Mouse (Mus musculus) CH12.LX (cell line): ENCODE results near the gene Fus. TPM values are rescaled to one million over a fixed set of nuclear protein-coding genes. Genes with fewer than 3 reads are reported as not detected.
A peak's percentile ranks its signal among the peaks of the same experiment; 100 is the strongest.

Experiments used
- DNase-seq: peaks from one replicate; pipeline ENCODE4 v3.0.0-alpha.2; 2013; ENCODE audit errors: extremely low read depth
- H3K27ac ChIP-seq: 2 replicates; pipeline ENCODE4 v1.5.1; 2012; ENCODE audit warnings: low read depth, mild to moderate bottlenecking, control low read depth, moderate library complexity; ENCODE audit not compliant: insufficient read depth
- H3K27me3 ChIP-seq: replicated peaks from 2 replicates; pipeline ENCODE3; 2012; ENCODE audit warnings: inconsistent platforms
- H3K36me3 ChIP-seq, 2 experiments: replicated peaks in 1 of 2; 2 replicates each; pipeline versions ENCODE3 to v1.6.1; 2012; ENCODE audit warnings: inconsistent platforms in 1 of 2, low read length in 1 of 2, mild to moderate bottlenecking in 1 of 2, mixed read lengths in 1 of 2, moderate library complexity in 1 of 2; ENCODE audit not compliant: control insufficient read depth in 1 of 2, insufficient read depth in 1 of 2
- H3K4me1 ChIP-seq, 2 experiments: 2 replicates each; pipeline ENCODE4 v1.6.1; 2012; ENCODE audit warnings: inconsistent platforms in 1 of 2, moderate library complexity in 1 of 2; ENCODE audit not compliant: insufficient read depth in 2 of 2, control insufficient read depth in 1 of 2
- H3K4me2 ChIP-seq: 2 replicates; pipeline ENCODE4 v1.6.1; 2012; ENCODE audit warnings: low read depth, mild to moderate bottlenecking, control low read depth; ENCODE audit not compliant: poor library complexity, insufficient read depth, severe bottlenecking
- H3K4me3 ChIP-seq, 3 experiments: fragments of 150-350 bp in 1 of 3; sonication (generic) in 1 of 3; replicated peaks in 1 of 3; 2 replicates each; pipeline versions ENCODE3 to v1.5.1; 2011 to 2012; ENCODE audit warnings: low read depth in 2 of 3, low read length in 2 of 3, mild to moderate bottlenecking in 2 of 3, moderate library complexity in 2 of 3, control low read depth in 1 of 3, improper control_type of control experiment in 1 of 3, inconsistent platforms in 1 of 3, mixed read lengths in 1 of 3; ENCODE audit not compliant: poor library complexity in 1 of 3
- H3K79me2 ChIP-seq: replicated peaks from 2 replicates; pipeline ENCODE4 v1.6.1; 2012; ENCODE audit warnings: mild to moderate bottlenecking, moderate library complexity; ENCODE audit not compliant: control insufficient read depth, poor library complexity, insufficient read depth, severe bottlenecking; ENCODE audit errors: extremely low read depth
- H3K9ac ChIP-seq: 2 replicates; pipeline ENCODE4 v1.6.1; 2012; ENCODE audit warnings: low read depth, mild to moderate bottlenecking, control low read depth, moderate library complexity; ENCODE audit not compliant: insufficient read depth
- H3K9me3 ChIP-seq: replicated peaks from 2 replicates; pipeline ENCODE3; 2012; ENCODE audit warnings: low read length, inconsistent platforms, mixed read lengths
- BHLHE40 ChIP-seq: IDR thresholded peaks from 2 replicates; pipeline ENCODE4 v1.6.1; 2011; ENCODE audit warnings: mild to moderate bottlenecking, low read depth, low read length, improper control_type of control experiment
- CHD1 ChIP-seq: IDR thresholded peaks from 2 replicates; pipeline ENCODE4 v1.6.1; 2012; ENCODE audit warnings: low read depth, low read length, improper control_type of control experiment, inconsistent platforms
- CTCF ChIP-seq, 2 experiments: IDR thresholded peaks in 1 of 2; conservative IDR thresholded peaks in 1 of 2; 2 replicates each; pipeline ENCODE4 v1.5.1; 2011 to 2012; ENCODE audit warnings: low read depth in 2 of 2, low read length in 2 of 2, improper control_type of control experiment in 1 of 2, inconsistent platforms in 1 of 2, mild to moderate bottlenecking in 1 of 2, moderate library complexity in 1 of 2
- EP300 ChIP-seq: IDR thresholded peaks from 2 replicates; pipeline ENCODE4 v1.6.1; 2011; ENCODE audit warnings: low read length, improper control_type of control experiment
- GABPA ChIP-seq: IDR thresholded peaks from 2 replicates; pipeline ENCODE4 v1.6.1; 2012; ENCODE audit warnings: low read depth, low read length, improper control_type of control experiment, inconsistent platforms; ENCODE audit not compliant: insufficient replicate concordance
- JUND ChIP-seq: conservative IDR thresholded peaks from 2 replicates; pipeline ENCODE4 v1.6.1; 2011; ENCODE audit warnings: low read depth, low read length, improper control_type of control experiment
- MAX ChIP-seq: IDR thresholded peaks from 2 replicates; pipeline ENCODE4 v1.6.1; 2011; ENCODE audit warnings: low read length, improper control_type of control experiment
- MAZ ChIP-seq: IDR thresholded peaks from 2 replicates; pipeline ENCODE4 v1.6.1; 2012; ENCODE audit warnings: low read depth, mild to moderate bottlenecking, inconsistent platforms, low read length, improper control_type of control experiment, moderate library complexity
- MEF2A ChIP-seq: IDR thresholded peaks from 2 replicates; pipeline ENCODE4 v1.6.1; 2014; ENCODE audit warnings: low read depth, mild to moderate bottlenecking, inconsistent platforms, low read length, improper control_type of control experiment, borderline replicate concordance
- MYC ChIP-seq: IDR thresholded peaks from 2 replicates; pipeline ENCODE4 v1.6.1; 2011; ENCODE audit warnings: low read depth, mild to moderate bottlenecking, improper control_type of control experiment, low read length
- NELFE ChIP-seq: IDR thresholded peaks from 2 replicates; pipeline ENCODE4 v1.6.1; 2011; ENCODE audit warnings: low read depth, low read length, improper control_type of control experiment
- USF2 ChIP-seq: conservative IDR thresholded peaks from 2 replicates; pipeline ENCODE4 v1.6.1; 2011; ENCODE audit warnings: low read depth, low read length, improper control_type of control experiment
- ZMIZ1 ChIP-seq: IDR thresholded peaks from 2 replicates; pipeline ENCODE4 v1.6.1; 2012; ENCODE audit warnings: low read depth, mild to moderate bottlenecking, inconsistent platforms, low read length, improper control_type of control experiment
- ZNF384 ChIP-seq: IDR thresholded peaks from 2 replicates; pipeline ENCODE4 v1.6.1; 2012; ENCODE audit warnings: low read depth, low read length, improper control_type of control experiment, inconsistent platforms
- dilution Hi-C: fragments of 300-500 bp; cut with MboI; formaldehyde crosslinking; loops from 2 replicates; pipeline ENCODE4 v1.14.3; 2020; ENCODE audit warnings: low sequenced_read_pairs; ENCODE audit not compliant: extremely low pct_unique_long_range_greater_than_20kb, extremely low pct_ligation_motif_present
- in situ Hi-C: fragments of 300-500 bp; cut with MboI; formaldehyde crosslinking; loops from 3 replicates; pipeline ENCODE4 v1.14.3; 2019; ENCODE audit warnings: low sequenced_read_pairs, low pct_ligation_motif_present, low pct_unique_long_range_greater_than_20kb, mixed read lengths
- polyA plus RNA-seq: library from polyadenylated mRNA; unstranded; fragments of >175 nt; gene quantifications from 2 replicates; pipeline ENCODE4 v1.2.1, GENCODE M21; 2012; ENCODE audit warnings: low read depth; ENCODE audit not compliant: insufficient read length
- total RNA-seq, 2 experiments: library from RNA; depleted of rRNA; stranded (reverse); fragments of 300-350 nt in 1 of 2; fragments of >200 nt in 1 of 2; gene quantifications; 2 replicates each; pipeline ENCODE4 v1.2.3; 2012 to 2014

Gene Fus
- total and polyA plus RNA-seq, 3 experiments: 39.2 to 848 (median 57.7) TPM

- Histone ChIP-seq H3K9ac (no peak overlapping the region), H3K27me3 (peaks cover 8% of the 10 kb centered on the region), H3K36me3 (peaks cover 5 to 18% of the 10 kb centered on the region in 2 experiments), H3K9me3 (no peaks in the 10 kb centered on the region), H3K4me2 (no peak overlapping the region), H3K4me3 (no peak overlapping the region), H3K4me1 (peaks cover 8 to 46% of the 10 kb centered on the region in 2 experiments), H3K79me2 (no peaks in the 10 kb centered on the region), H3K27ac (no peak overlapping the region)
- in situ Hi-C loops: loop anchor here (5.0 kb wide), 1 partner anchor 154 kb away; the partner anchor contains the start of gene Setd1a
- no peak for DNase-seq
- TF ChIP-seq BHLHE40 (0 out of 2 replicates have a peak, but pooled peaks have one; percentile 22), ZMIZ1 (no peak)
- dilution Hi-C loops: no loop called here
Observed at GRCm38 (mm10) chr7:127931351-127932135, 35.7 kb upstream of the Fus start.

DNA sequence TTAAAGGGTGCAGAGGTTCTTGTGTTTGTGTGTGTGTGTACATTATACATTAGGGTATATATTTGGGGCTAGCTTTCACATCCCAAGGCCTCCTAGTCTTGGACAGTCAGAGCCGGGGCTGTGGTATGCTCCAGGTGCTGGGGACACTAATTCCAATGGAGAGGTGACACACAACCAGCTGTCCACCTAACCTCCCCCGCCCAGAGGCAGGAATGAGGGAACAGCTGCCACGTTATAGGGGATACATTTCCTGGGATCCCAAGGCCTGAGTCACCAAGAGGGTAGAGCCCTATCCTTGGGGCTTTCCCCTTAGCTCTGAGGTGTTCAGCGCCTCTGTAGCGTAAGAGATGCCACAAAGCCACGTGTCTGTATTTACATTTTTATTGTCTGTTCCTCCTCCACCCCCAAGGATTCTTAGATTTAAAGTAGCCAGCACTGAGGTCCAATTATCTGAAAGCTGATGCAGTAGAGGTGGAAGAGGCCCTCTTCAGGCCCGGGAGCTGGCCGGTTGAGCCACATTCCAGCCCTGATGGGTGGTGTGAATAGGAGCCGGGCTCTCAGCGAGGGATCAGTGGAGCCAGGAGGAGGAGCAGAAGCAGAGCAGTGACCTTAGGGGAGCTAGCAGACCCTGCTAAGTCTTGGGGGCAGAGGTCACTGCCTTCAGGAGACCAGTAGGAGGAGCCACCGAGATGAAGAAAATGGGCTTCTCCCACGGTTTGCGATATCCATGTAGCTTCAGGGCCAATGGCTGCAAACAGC is 34.8 kb upstream of the Fus start:
- in situ Hi-C loops: loop anchor here (5.0 kb wide), 1 partner anchor 155 kb away; the partner anchor contains the start of gene Setd1a
- dilution Hi-C loops: no loop called here
- Histone ChIP-seq H3K4me2 (no peak overlapping the region), H3K36me3 (peaks cover 0 to 9% of the 10 kb centered on the region in 2 experiments), H3K27me3 (peaks cover 10% of the 10 kb centered on the region), H3K4me3 (no peak overlapping the region), H3K9me3 (no peaks in the 10 kb centered on the region), H3K4me1 (peaks cover 8 to 46% of the 10 kb centered on the region in 2 experiments), H3K27ac (no peak overlapping the region), H3K79me2 (no peaks in the 10 kb centered on the region), H3K9ac (no peak overlapping the region)
- TF ChIP-seq NELFE: no peak
- no peak for TF ChIP-seq JUND
- 0 out of 2 replicates have a peak, but pooled peaks have one; percentile 27 for TF ChIP-seq BHLHE40
- no peak for TF ChIP-seq MEF2A
- peak in 1 of 2 experiments; percentile 26; a peak in 2 of 4 replicates for TF ChIP-seq CTCF (conservative IDR thresholded peaks at IDR 0.05 in 1 of 2, IDR thresholded peaks at IDR 0.05 in 1 of 2; ENCODE audit: low read depth in 2 of 2, low read length in 2 of 2)
- peak; percentile 36; the same call in 1 of the 2 replicates for TF ChIP-seq MAX
- TF ChIP-seq CHD1: no peak
- no peak for DNase-seq

- H3K9me3 ChIP-seq: no peaks in the 10 kb centered on the region
- H3K4me1 ChIP-seq: peaks cover 8 to 46% of the 10 kb centered on the region in 2 experiments
- H3K79me2 ChIP-seq: no peaks in the 10 kb centered on the region
- in situ Hi-C loops: loop anchor here (5.0 kb wide), 1 partner anchor 157 kb away; the partner anchor contains the start of gene Setd1a
- H3K36me3 ChIP-seq: peaks cover 0 to 2% of the 10 kb centered on the region in 2 experiments
- H3K4me3 ChIP-seq: no peak overlapping the region
- H3K4me2 ChIP-seq: no peak overlapping the region
- DNase-seq: no peak
- no peak overlapping the region for H3K9ac ChIP-seq
- no peak overlapping the region for H3K27ac ChIP-seq
- dilution Hi-C loops: no loop called here
- peaks cover 10% of the 10 kb centered on the region for H3K27me3 ChIP-seq
- TF ChIP-seq JUND: no peak
- no peak for TF ChIP-seq MYC
- TF ChIP-seq USF2: no peak
- TF ChIP-seq EP300: no peak
- TF ChIP-seq MEF2A: no peak
- TF ChIP-seq GABPA: no peak
- TF ChIP-seq ZNF384: no peak
- no peak for TF ChIP-seq MAZ
Observed at GRCm38 (mm10) chr7:127934075-127934474, 33.2 kb upstream of the Fus start.
